Mouse (Mus musculus): ENCODE results near the gene Med13l. TPM values are rescaled to one million over a fixed set of nuclear protein-coding genes. Genes with fewer than 3 reads are reported as not detected.
A peak's percentile ranks its signal among the peaks of the same experiment; 100 is the strongest.

The Med13l gene
- polyA plus RNA-seq, 1 experiment from 2014 or later: 23.9 TPM

DNA sequence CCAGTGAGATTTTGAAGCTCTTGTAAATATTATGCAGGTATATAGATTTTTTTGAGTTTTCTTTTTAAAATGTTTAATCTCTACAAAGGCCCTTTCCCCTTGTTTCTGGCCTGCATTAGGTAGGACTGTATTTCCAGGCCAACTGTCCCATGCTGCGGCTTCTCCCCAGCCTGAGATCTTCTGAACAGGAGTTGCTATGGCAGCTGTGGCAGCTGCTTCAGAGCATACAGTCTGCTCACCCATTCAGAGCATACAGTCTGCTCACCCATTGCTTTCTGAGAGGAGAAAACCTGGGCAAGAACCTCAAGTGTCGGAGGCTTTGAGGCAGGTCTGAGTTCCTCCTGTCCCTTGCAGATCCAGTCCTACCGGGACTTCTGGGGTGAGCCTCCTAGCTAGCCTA lies 16.3 kb downstream of the Med13l start:
- Histone ChIP-seq H3K36me3 (no peaks in the 10 kb centered on the region), H3K9me3 (no peaks in the 10 kb centered on the region), H3K27ac (replicated peaks) (0 out of 2 replicates have a peak overlapping the region, but pooled peaks have one; percentile 3), H3K4me2 (replicated peaks) (no peak overlapping the region), H3K9ac (replicated peaks) (no peak overlapping the region), H3K27me3 (no peaks in the 10 kb centered on the region), H3K4me1 (peaks cover 70% of the 10 kb centered on the region), H3K4me3 (no peak overlapping the region)
- no peak for ATAC-seq (replicated peaks)
- WGBS: 42% methylated on average over 3 of the region's 3 CpGs

- WGBS: 46% methylated on average over 4 of the region's 4 CpGs
- Histone ChIP-seq H3K27ac (replicated peaks) (0 out of 2 replicates have a peak overlapping the region, but pooled peaks have one; percentile 29), H3K9ac (replicated peaks) (no peak overlapping the region), H3K36me3 (no peaks in the 10 kb centered on the region), H3K4me2 (replicated peaks) (no peak overlapping the region), H3K9me3 (no peaks in the 10 kb centered on the region), H3K4me1 (peaks cover 41% of the 10 kb centered on the region), H3K27me3 (no peaks in the 10 kb centered on the region), H3K4me3 (no peak overlapping the region)
- ATAC-seq (replicated peaks): no peak
These were observed 24.9 kb downstream of the Med13l start for GRCm38 (mm10) chr5:118585355-118585754.

DNA sequence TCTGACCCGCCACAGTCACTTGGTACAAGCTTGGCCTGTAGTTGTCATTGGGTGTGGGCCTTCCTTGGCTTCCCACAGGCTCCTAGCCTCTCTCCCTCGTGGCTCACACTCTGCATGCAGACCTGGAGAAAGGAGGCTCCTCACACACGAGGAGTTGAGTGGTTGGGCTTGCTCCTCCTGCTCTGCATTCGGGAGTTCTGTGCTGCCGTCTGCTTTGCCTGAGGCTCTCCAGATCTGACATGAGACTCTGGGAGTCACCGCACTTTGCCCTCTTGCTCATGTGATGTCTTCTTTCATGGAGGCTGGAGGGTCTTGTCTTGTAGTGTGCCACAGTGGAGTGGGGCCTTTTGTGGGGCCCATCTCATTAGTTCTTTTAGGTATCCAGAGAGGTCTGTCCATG lies 26.1 kb downstream of the Med13l start:
- H3K4me3 ChIP-seq: no peak overlapping the region
- H3K9me3 ChIP-seq: no peaks in the 10 kb centered on the region
- no peaks in the 10 kb centered on the region for H3K27me3 ChIP-seq
- no peak overlapping the region for H3K27ac ChIP-seq (replicated peaks)
- ATAC-seq (replicated peaks): no peak
- H3K4me2 ChIP-seq (replicated peaks): no peak overlapping the region
- H3K36me3 ChIP-seq: no peaks in the 10 kb centered on the region
- H3K9ac ChIP-seq (replicated peaks): no peak overlapping the region
- 68% methylated on average over 6 of the region's 6 CpGs for WGBS
- H3K4me1 ChIP-seq: peaks cover 53% of the 10 kb centered on the region

- ATAC-seq (replicated peaks): no peak
- WGBS: 80% methylated on average over 6 of the region's 6 CpGs
- Histone ChIP-seq H3K9ac (replicated peaks) (no peak overlapping the region), H3K27ac (replicated peaks) (no peak overlapping the region), H3K27me3 (no peaks in the 10 kb centered on the region), H3K4me3 (no peak overlapping the region), H3K4me1 (peaks cover 60% of the 10 kb centered on the region), H3K4me2 (replicated peaks) (no peak overlapping the region), H3K36me3 (no peaks in the 10 kb centered on the region), H3K9me3 (no peaks in the 10 kb centered on the region)
These were observed 28.0 kb downstream of the Med13l start for GRCm38 (mm10) chr5:118588381-118588925.

GRCm38 (mm10) chr5:118589186-118589892 lies 28.9 kb downstream of the Med13l start:
- Histone ChIP-seq H3K9ac (replicated peaks) (no peak overlapping the region), H3K4me3 (no peak overlapping the region), H3K4me2 (replicated peaks) (no peak overlapping the region), H3K9me3 (no peaks in the 10 kb centered on the region), H3K36me3 (no peaks in the 10 kb centered on the region), H3K27ac (replicated peaks) (no peak overlapping the region), H3K27me3 (no peaks in the 10 kb centered on the region), H3K4me1 (peaks cover 57% of the 10 kb centered on the region)
- 81% methylated on average over 11 of the region's 11 CpGs for WGBS
- no peak for ATAC-seq (replicated peaks)

DNA sequence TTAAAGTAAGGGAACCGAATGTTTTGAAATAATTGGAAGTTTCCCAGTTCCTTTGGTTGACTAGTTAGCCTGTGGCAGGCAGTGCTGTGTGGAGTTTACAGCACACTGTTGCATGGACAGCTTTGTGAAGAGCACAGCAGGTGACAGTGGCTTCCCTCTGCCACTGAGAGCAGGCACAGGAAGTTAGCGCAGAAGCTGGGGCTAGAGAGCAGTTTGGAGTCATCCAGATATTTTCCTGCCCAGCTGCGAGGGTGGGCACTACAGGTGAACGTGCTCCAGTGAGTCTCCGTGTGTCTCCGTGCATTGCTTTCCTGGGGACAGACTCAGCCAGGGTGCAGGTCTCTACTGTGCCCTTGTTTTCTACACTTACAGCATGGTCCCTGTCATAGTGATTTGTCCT lies 30.4 kb downstream of the Med13l start:
- H3K36me3 ChIP-seq: no peaks in the 10 kb centered on the region
- peaks cover 57% of the 10 kb centered on the region for H3K4me1 ChIP-seq
- no peak for ATAC-seq (replicated peaks)
- no peak overlapping the region for H3K4me3 ChIP-seq
- no peak overlapping the region for H3K27ac ChIP-seq (replicated peaks)
- H3K9me3 ChIP-seq: no peaks in the 10 kb centered on the region
- no peak overlapping the region for H3K9ac ChIP-seq (replicated peaks)
- H3K4me2 ChIP-seq (replicated peaks): no peak overlapping the region
- WGBS: 48% methylated on average over 6 of the region's 6 CpGs
- no peaks in the 10 kb centered on the region for H3K27me3 ChIP-seq

GRCm38 (mm10) chr5:118591826-118592499 lies 31.5 kb downstream of the Med13l start:
- 47% methylated on average over 11 of the region's 11 CpGs for WGBS
- Histone ChIP-seq H3K36me3 (no peaks in the 10 kb centered on the region), H3K4me1 (peaks cover 59% of the 10 kb centered on the region), H3K27ac (replicated peaks) (no peak overlapping the region), H3K4me3 (no peak overlapping the region), H3K9ac (replicated peaks) (no peak overlapping the region), H3K4me2 (replicated peaks) (no peak overlapping the region), H3K9me3 (no peaks in the 10 kb centered on the region), H3K27me3 (no peaks in the 10 kb centered on the region)
- no peak; the same call in 1 of the 2 replicates for ATAC-seq (replicated peaks)

- Histone ChIP-seq H3K4me1 (peaks cover 56% of the 10 kb centered on the region), H3K36me3 (no peaks in the 10 kb centered on the region), H3K4me2 (replicated peaks) (no peak overlapping the region), H3K9ac (replicated peaks) (no peak overlapping the region), H3K9me3 (no peaks in the 10 kb centered on the region), H3K4me3 (no peak overlapping the region), H3K27me3 (no peaks in the 10 kb centered on the region), H3K27ac (replicated peaks) (peak overlapping the region; percentile 48; the same call in 1 of the 2 replicates)
- WGBS: 54% methylated on average over 14 of the region's 14 CpGs
- ATAC-seq (replicated peaks): no peak
These were observed 34.2 kb downstream of the Med13l start for GRCm38 (mm10) chr5:118594470-118595236.

- Histone ChIP-seq H3K4me2 (replicated peaks) (no peak overlapping the region), H3K4me3 (no peak overlapping the region), H3K4me1 (peaks cover 57% of the 10 kb centered on the region), H3K27me3 (no peaks in the 10 kb centered on the region), H3K27ac (replicated peaks) (0 out of 2 replicates have a peak overlapping the region, but pooled peaks have one; percentile 13), H3K9me3 (no peaks in the 10 kb centered on the region), H3K36me3 (no peaks in the 10 kb centered on the region), H3K9ac (replicated peaks) (no peak overlapping the region)
- no peak for ATAC-seq (replicated peaks)
- 85% methylated on average over 5 of the region's 5 CpGs for WGBS
These were observed 35.4 kb downstream of the Med13l start for GRCm38 (mm10) chr5:118595901-118596300.

DNA sequence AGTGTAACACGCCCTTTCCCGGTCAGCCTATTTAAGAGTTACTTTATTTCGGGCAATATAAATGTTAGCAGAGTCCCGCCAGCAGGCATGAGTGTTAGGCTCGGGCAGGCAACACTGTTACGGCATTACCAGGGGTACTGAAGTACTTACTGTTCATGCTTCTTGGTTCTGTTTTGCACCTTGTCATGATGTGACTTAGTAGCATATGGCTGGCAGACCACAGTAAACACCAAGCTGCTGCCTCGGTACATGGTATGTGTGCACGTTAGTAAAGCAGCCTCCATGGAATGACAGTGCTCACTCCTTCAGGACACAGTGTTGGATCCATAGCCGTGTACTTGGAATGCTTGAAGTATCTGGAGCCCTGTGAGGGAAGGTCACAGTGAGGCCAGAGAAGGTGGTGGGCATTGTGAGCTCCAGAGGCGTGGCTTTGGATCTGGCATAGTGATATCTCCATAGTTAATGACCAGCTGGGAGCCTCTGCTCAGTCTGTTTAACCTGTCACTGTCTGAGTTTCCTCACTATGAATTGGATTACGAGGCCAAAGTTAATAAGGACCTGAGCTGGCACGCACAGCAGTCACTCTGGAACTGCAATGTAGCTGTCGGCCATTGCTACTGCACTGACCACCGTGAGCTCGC lies 36.1 kb downstream of the Med13l start:
- Histone ChIP-seq H3K9ac (replicated peaks) (no peak overlapping the region), H3K4me3 (no peak overlapping the region), H3K9me3 (no peaks in the 10 kb centered on the region), H3K27ac (replicated peaks) (peak overlapping the region; percentile 58; the same call in 1 of the 2 replicates), H3K4me1 (peaks cover 51% of the 10 kb centered on the region), H3K27me3 (no peaks in the 10 kb centered on the region), H3K36me3 (no peaks in the 10 kb centered on the region), H3K4me2 (replicated peaks) (no peak overlapping the region)
- WGBS: 62% methylated on average over 15 of the region's 15 CpGs
- ATAC-seq (replicated peaks): peak; percentile 75

- ATAC-seq (replicated peaks): no peak
- H3K4me1 ChIP-seq: peaks cover 59% of the 10 kb centered on the region
- H3K27me3 ChIP-seq: no peaks in the 10 kb centered on the region
- H3K27ac ChIP-seq (replicated peaks): no peak overlapping the region
- no peak overlapping the region for H3K4me3 ChIP-seq
- H3K4me2 ChIP-seq (replicated peaks): no peak overlapping the region
- H3K36me3 ChIP-seq: no peaks in the 10 kb centered on the region
- no peaks in the 10 kb centered on the region for H3K9me3 ChIP-seq
- no peak overlapping the region for H3K9ac ChIP-seq (replicated peaks)
- 60% methylated on average over 6 of the region's 6 CpGs for WGBS
These were observed 38.1 kb downstream of the Med13l start for GRCm38 (mm10) chr5:118598601-118599000.
